Mouse (Mus musculus): ENCODE data around the gene Whrn.

- TF ChIP-seq CTCF (IDR thresholded peaks at IDR 0.05; ENCODE audit: low read depth, low read length) (no peak), POLR2A (IDR thresholded peaks at IDR 0.05; ENCODE audit: extremely low read depth, insufficient read depth, low read length) (no peak)
Observed at GRCm38 (mm10) chr4:63418270-63418669, 77.5 kb downstream of the Whrn start.
